Mouse (Mus musculus): ENCODE data around the gene Itga1. TPM values are rescaled to one million over a fixed set of nuclear protein-coding genes. Genes with fewer than 3 reads are reported as not detected.

The Itga1 gene
- polyA plus RNA-seq, 1 experiment from 2014 or later: 21.0 TPM

- Histone ChIP-seq H3K27me3 (ENCODE audit: control insufficient read depth, insufficient read depth, low read length) (no peaks in the 10 kb centered on the region), H3K27ac (ENCODE audit: low read depth, low read length) (no peak overlapping the region), H3K9me3 (ENCODE audit: control insufficient read depth, low read length) (no peaks in the 10 kb centered on the region), H3K4me2 (replicated peaks; ENCODE audit: low read depth, low read length) (no peak overlapping the region), H3K36me3 (ENCODE audit: control insufficient read depth, insufficient read depth, low read length) (peaks cover 14% of the 10 kb centered on the region), H3K4me3 (ENCODE audit: low read length) (no peak overlapping the region), H3K4me1 (ENCODE audit: control insufficient read depth, insufficient read depth, low read length) (peaks cover 15% of the 10 kb centered on the region; the same call in 1 of the 2 replicates), H3K9ac (ENCODE audit: low read depth, low read length) (no peak overlapping the region)
- ATAC-seq (ENCODE audit: low FRiP score, low TSS enrichment): no peak
- 85% methylated on average over 3 of the region's 3 CpGs for WGBS
Observed at GRCm38 (mm10) chr13:115091511-115091910, 10.3 kb downstream of the Itga1 start.

GRCm38 (mm10) chr13:115090977-115091445 lies 10.8 kb downstream of the Itga1 start:
- no peak for ATAC-seq (ENCODE audit: low FRiP score, low TSS enrichment)

GRCm38 (mm10) chr13:115090069-115090976 lies 11.4 kb downstream of the Itga1 start, which contains the start of gene Pelo:
Gene Pelo, minus strand, starts transcription at chr13:115090186.
- peak; percentile 93 for ATAC-seq (ENCODE audit: low FRiP score, low TSS enrichment)
- Histone ChIP-seq H3K27ac (ENCODE audit: low read depth, low read length) (peak within 1 kb of the TSS; percentile 88), H3K27me3 (ENCODE audit: control insufficient read depth, insufficient read depth, low read length) (no peaks in the 10 kb centered on the region), H3K4me1 (ENCODE audit: control insufficient read depth, insufficient read depth, low read length) (peaks cover 15% of the 10 kb centered on the region; the same call in 1 of the 2 replicates), H3K9me3 (ENCODE audit: control insufficient read depth, low read length) (no peaks in the 10 kb centered on the region), H3K4me3 (ENCODE audit: low read length) (peak within 1 kb of the TSS; percentile 54), H3K4me2 (replicated peaks; ENCODE audit: low read depth, low read length) (peak within 1 kb of the TSS; percentile 82), H3K9ac (ENCODE audit: low read depth, low read length) (peak within 1 kb of the TSS; percentile 85), H3K36me3 (ENCODE audit: control insufficient read depth, insufficient read depth, low read length) (peaks cover 18% of the 10 kb centered on the region)
- WGBS: under 1% methylated on average over 59 of the region's 60 CpGs

More at GRCm38 (mm10) chr13:115090977-115091445, 10.8 kb downstream of the Itga1 start:
- Histone ChIP-seq H3K9me3 (ENCODE audit: control insufficient read depth, low read length) (no peaks in the 10 kb centered on the region), H3K27ac (ENCODE audit: low read depth, low read length) (peak overlapping the region; percentile 88), H3K4me3 (ENCODE audit: low read length) (peak overlapping the region; percentile 54), H3K4me1 (ENCODE audit: control insufficient read depth, insufficient read depth, low read length) (peaks cover 15% of the 10 kb centered on the region; the same call in 1 of the 2 replicates), H3K36me3 (ENCODE audit: control insufficient read depth, insufficient read depth, low read length) (peaks cover 16% of the 10 kb centered on the region), H3K27me3 (ENCODE audit: control insufficient read depth, insufficient read depth, low read length) (no peaks in the 10 kb centered on the region), H3K9ac (ENCODE audit: low read depth, low read length) (peak overlapping the region; percentile 25; the same call in 1 of the 2 replicates), H3K4me2 (replicated peaks; ENCODE audit: low read depth, low read length) (peak overlapping the region; percentile 82)
- 45% methylated on average over 9 of the region's 9 CpGs for WGBS

GRCm38 (mm10) chr13:115089395-115090025 lies 12.3 kb downstream of the Itga1 start:
- Histone ChIP-seq H3K4me3 (ENCODE audit: low read length) (peak overlapping the region; percentile 54), H3K27ac (ENCODE audit: low read depth, low read length) (peak overlapping the region; percentile 88; the same call in 1 of the 2 replicates), H3K27me3 (ENCODE audit: control insufficient read depth, insufficient read depth, low read length) (no peaks in the 10 kb centered on the region), H3K36me3 (ENCODE audit: control insufficient read depth, insufficient read depth, low read length) (peaks cover 18% of the 10 kb centered on the region), H3K9ac (ENCODE audit: low read depth, low read length) (peak overlapping the region; percentile 85), H3K4me1 (ENCODE audit: control insufficient read depth, insufficient read depth, low read length) (peaks cover 15% of the 10 kb centered on the region; the same call in 1 of the 2 replicates), H3K9me3 (ENCODE audit: control insufficient read depth, low read length) (no peaks in the 10 kb centered on the region), H3K4me2 (replicated peaks; ENCODE audit: low read depth, low read length) (peak overlapping the region; percentile 82)
- peak; percentile 67 for ATAC-seq (ENCODE audit: low FRiP score, low TSS enrichment)
- WGBS: 5% methylated on average over 34 of the region's 35 CpGs

- no peak for ATAC-seq (ENCODE audit: low FRiP score, low TSS enrichment)
Observed at GRCm38 (mm10) chr13:115089020-115089394, 12.8 kb downstream of the Itga1 start.

GRCm38 (mm10) chr13:115085974-115086373 lies 15.8 kb downstream of the Itga1 start:
- no peak overlapping the region for H3K4me3 ChIP-seq (ENCODE audit: low read length)
- no peak for ATAC-seq (ENCODE audit: low FRiP score, low TSS enrichment)
- H3K9ac ChIP-seq (ENCODE audit: low read depth, low read length): no peak overlapping the region
- peaks cover 18% of the 10 kb centered on the region for H3K36me3 ChIP-seq (ENCODE audit: control insufficient read depth, insufficient read depth, low read length)
- H3K4me1 ChIP-seq (ENCODE audit: control insufficient read depth, insufficient read depth, low read length): peaks cover 12% of the 10 kb centered on the region; the same call in 1 of the 2 replicates
- no peak overlapping the region for H3K4me2 ChIP-seq (replicated peaks; ENCODE audit: low read depth, low read length)
- H3K9me3 ChIP-seq (ENCODE audit: control insufficient read depth, low read length): no peaks in the 10 kb centered on the region
- no peaks in the 10 kb centered on the region for H3K27me3 ChIP-seq (ENCODE audit: control insufficient read depth, insufficient read depth, low read length)
- WGBS: 79% methylated on average over 6 of the region's 6 CpGs
- H3K27ac ChIP-seq (ENCODE audit: low read depth, low read length): no peak overlapping the region

More at GRCm38 (mm10) chr13:115089020-115089394, 12.8 kb downstream of the Itga1 start:
- Histone ChIP-seq H3K9ac (ENCODE audit: low read depth, low read length) (peak overlapping the region; percentile 85; the same call in 1 of the 2 replicates), H3K4me2 (replicated peaks; ENCODE audit: low read depth, low read length) (peak overlapping the region; percentile 82), H3K36me3 (ENCODE audit: control insufficient read depth, insufficient read depth, low read length) (peaks cover 18% of the 10 kb centered on the region), H3K4me1 (ENCODE audit: control insufficient read depth, insufficient read depth, low read length) (peaks cover 15% of the 10 kb centered on the region; the same call in 1 of the 2 replicates), H3K9me3 (ENCODE audit: control insufficient read depth, low read length) (no peaks in the 10 kb centered on the region), H3K4me3 (ENCODE audit: low read length) (peak overlapping the region; percentile 54), H3K27ac (ENCODE audit: low read depth, low read length) (no peak overlapping the region; the same call in 1 of the 2 replicates), H3K27me3 (ENCODE audit: control insufficient read depth, insufficient read depth, low read length) (no peaks in the 10 kb centered on the region)
- 39% methylated on average over 11 of the region's 11 CpGs for WGBS

GRCm38 (mm10) chr13:115082339-115082738 lies 19.4 kb downstream of the Itga1 start:
- Histone ChIP-seq H3K4me2 (replicated peaks; ENCODE audit: low read depth, low read length) (no peak overlapping the region), H3K27ac (ENCODE audit: low read depth, low read length) (no peak overlapping the region), H3K4me3 (ENCODE audit: low read length) (no peak overlapping the region), H3K9me3 (ENCODE audit: control insufficient read depth, low read length) (no peaks in the 10 kb centered on the region), H3K36me3 (ENCODE audit: control insufficient read depth, insufficient read depth, low read length) (peaks cover 7% of the 10 kb centered on the region; the same call in 1 of the 2 replicates), H3K27me3 (ENCODE audit: control insufficient read depth, insufficient read depth, low read length) (no peaks in the 10 kb centered on the region), H3K9ac (ENCODE audit: low read depth, low read length) (no peak overlapping the region), H3K4me1 (ENCODE audit: control insufficient read depth, insufficient read depth, low read length) (0 out of 2 replicates have a peak, but pooled peaks cover 3% of the 10 kb centered on the region)
- ATAC-seq (ENCODE audit: low FRiP score, low TSS enrichment): no peak
- 56% methylated on average over 7 of the region's 7 CpGs for WGBS

GRCm38 (mm10) chr13:115079996-115080585 lies 21.7 kb downstream of the Itga1 start:
- Histone ChIP-seq H3K36me3 (ENCODE audit: control insufficient read depth, insufficient read depth, low read length) (no peaks in the 10 kb centered on the region), H3K27me3 (ENCODE audit: control insufficient read depth, insufficient read depth, low read length) (no peaks in the 10 kb centered on the region)

More at GRCm38 (mm10) chr13:115079996-115080585, 21.7 kb downstream of the Itga1 start:
- Histone ChIP-seq H3K9me3 (ENCODE audit: control insufficient read depth, low read length) (no peaks in the 10 kb centered on the region), H3K27ac (ENCODE audit: low read depth, low read length) (no peak overlapping the region), H3K4me2 (replicated peaks; ENCODE audit: low read depth, low read length) (no peak overlapping the region), H3K4me3 (ENCODE audit: low read length) (no peak overlapping the region), H3K4me1 (ENCODE audit: control insufficient read depth, insufficient read depth, low read length) (0 out of 2 replicates have a peak, but pooled peaks cover 3% of the 10 kb centered on the region), H3K9ac (ENCODE audit: low read depth, low read length) (no peak overlapping the region)
- 91% methylated on average over 3 of the region's 3 CpGs for WGBS
- ATAC-seq (ENCODE audit: low FRiP score, low TSS enrichment): no peak
